Mouse (Mus musculus) testis, adult 2 months (tissue): ENCODE data around the gene Krt14. TPM values are rescaled to one million over a fixed set of nuclear protein-coding genes. Genes with fewer than 3 reads are reported as not detected.

Experiments used
- H3K27ac ChIP-seq: fragments of 200-500 bp; 2 replicates; pipeline ENCODE4 v1.5.1; 2012; ENCODE audit warnings: low read depth, low read length; ENCODE audit not compliant: control insufficient read depth, insufficient read depth
- H3K27me3 ChIP-seq: fragments of 200-500 bp; 2 replicates; pipeline ENCODE4 v1.6.1; 2012; ENCODE audit warnings: mild to moderate bottlenecking, low read length, moderate library complexity; ENCODE audit not compliant: control insufficient read depth, insufficient read depth
- H3K36me3 ChIP-seq: fragments of 200-500 bp; 2 replicates; pipeline ENCODE4 v1.6.1; 2012; ENCODE audit warnings: mild to moderate bottlenecking, low read length; ENCODE audit not compliant: control insufficient read depth, insufficient read depth
- H3K4me1 ChIP-seq: fragments of 200-500 bp; 2 replicates; pipeline ENCODE4 v1.6.1; 2012; ENCODE audit warnings: low read length; ENCODE audit not compliant: control insufficient read depth, insufficient read depth
- H3K4me3 ChIP-seq: fragments of 200-500 bp; 2 replicates; pipeline ENCODE4 v1.5.1; 2012; ENCODE audit warnings: low read depth, mild to moderate bottlenecking, low read length, moderate library complexity, mixed read lengths; ENCODE audit not compliant: control insufficient read depth
- CTCF ChIP-seq: fragments of 200-500 bp; IDR thresholded peaks from 2 replicates; pipeline ENCODE4 v1.5.1; 2012; ENCODE audit warnings: low read depth, mild to moderate bottlenecking, inconsistent platforms, low read length, moderate library complexity; ENCODE audit not compliant: control insufficient read depth, insufficient read depth, insufficient replicate concordance
- POLR2A ChIP-seq: fragments of 200-500 bp; IDR thresholded peaks from 2 replicates; pipeline ENCODE4 v1.6.1; 2012; ENCODE audit warnings: low read depth, mild to moderate bottlenecking, inconsistent platforms, low read length, moderate library complexity; ENCODE audit not compliant: control insufficient read depth
- polyA plus RNA-seq: library from polyadenylated mRNA; depleted of rRNA; stranded (reverse); fragments of >200 nt; gene quantifications from 2 replicates; pipeline ENCODE4 v1.2.3, GENCODE M21; 2012; rRNA removed

The Krt14 gene
- polyA plus RNA-seq, 1 experiment, result not detected

DNA sequence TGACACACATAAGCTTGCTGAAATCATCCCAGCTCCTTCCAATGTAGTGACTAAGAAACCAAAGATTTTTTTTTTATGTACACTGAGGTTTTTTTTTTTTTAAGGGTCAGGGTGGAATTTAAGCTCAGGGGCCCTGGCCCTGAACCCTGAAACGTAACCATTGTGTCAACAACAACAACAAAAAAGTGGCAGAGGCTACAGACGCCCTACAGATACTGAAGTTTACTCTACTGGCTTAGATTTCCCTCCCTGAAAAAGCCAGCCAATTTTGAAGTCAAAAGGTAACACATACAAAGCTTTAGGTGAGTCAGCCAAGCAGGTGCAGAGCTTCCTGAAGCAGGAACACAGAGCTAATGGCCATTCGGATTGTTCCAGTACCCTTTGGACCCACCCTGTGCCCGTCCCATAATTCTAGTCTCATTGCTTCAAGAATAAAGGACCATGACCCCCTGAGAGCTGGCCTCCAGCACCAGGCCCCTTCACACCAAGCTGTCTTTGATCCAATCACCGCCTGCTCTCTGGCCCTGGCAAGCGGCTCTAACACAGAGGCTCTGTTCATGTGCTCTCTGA, 49.4 kb downstream of the Krt14 start:
- Histone ChIP-seq H3K4me1 (no peaks in the 10 kb centered on the region), H3K36me3 (no peaks in the 10 kb centered on the region), H3K27ac (no peak overlapping the region), H3K4me3 (no peak overlapping the region), H3K27me3 (no peaks in the 10 kb centered on the region)
- no peak for TF ChIP-seq POLR2A
- no peak for TF ChIP-seq CTCF

DNA sequence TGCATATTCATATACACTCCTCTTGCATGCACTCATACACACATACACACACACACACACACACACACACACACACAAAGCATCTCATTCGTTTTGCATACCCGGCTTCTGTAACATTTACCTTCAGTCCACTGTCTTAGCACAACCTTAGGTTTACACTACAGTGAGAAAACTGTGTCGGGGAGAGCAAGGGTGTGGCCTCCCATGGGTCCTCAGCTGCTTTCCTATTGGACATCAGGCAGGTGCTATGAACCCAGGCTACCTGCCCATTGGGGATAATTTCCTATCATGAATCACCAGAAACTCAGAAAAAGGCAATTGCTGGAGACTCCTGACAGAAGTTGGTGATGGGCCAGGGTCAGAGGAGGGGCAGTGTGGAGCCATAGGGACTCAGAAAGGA, 50.0 kb downstream of the Krt14 start:
- H3K36me3 ChIP-seq, result no peaks in the 10 kb centered on the region
- H3K4me1 ChIP-seq, result no peaks in the 10 kb centered on the region
- H3K4me3 ChIP-seq, result no peak overlapping the region
- no peak overlapping the region for H3K27ac ChIP-seq
- TF ChIP-seq POLR2A (no peak), CTCF (no peak)
- no peaks in the 10 kb centered on the region for H3K27me3 ChIP-seq

DNA sequence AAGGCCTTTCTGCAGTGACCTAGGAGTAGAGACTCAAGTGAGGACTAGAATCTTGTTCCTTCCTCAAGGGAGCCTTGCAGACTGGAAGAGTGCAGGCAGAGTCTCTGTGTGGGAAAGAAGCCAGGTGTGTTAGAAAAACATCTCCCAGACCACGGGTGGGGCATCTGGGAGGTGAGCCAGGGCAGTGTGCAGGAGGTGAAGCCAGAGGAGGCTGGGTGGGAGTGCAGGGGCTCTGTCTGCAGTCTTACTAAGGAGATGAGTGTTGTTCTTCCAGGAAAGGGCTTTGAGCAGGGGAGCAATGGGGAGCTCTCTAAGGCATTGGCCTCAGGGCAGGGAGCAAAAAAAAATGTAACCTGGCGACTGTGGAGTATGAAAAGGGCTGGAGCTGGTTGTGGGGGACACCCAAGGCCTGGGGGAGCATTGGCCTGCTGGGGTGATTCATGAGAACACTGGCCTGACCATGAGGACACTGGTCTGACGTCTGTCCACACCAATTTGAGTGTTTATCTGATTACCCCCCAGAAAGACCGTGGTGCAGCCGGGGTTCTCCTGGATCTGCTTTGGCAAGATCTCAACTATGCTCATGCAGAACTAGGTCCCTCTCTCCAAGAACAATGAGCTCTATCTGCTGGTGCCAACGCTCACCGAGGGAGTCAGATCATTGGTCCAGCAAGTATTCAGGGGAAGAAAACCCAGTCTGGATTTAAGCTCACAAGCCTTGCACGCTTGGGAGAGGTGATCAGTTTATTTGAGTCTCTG, 51.7 kb downstream of the Krt14 start:
- no peak overlapping the region for H3K27ac ChIP-seq
- no peaks in the 10 kb centered on the region for H3K27me3 ChIP-seq
- TF ChIP-seq CTCF (no peak), POLR2A (no peak)
- no peaks in the 10 kb centered on the region for H3K4me1 ChIP-seq
- H3K36me3 ChIP-seq, result no peaks in the 10 kb centered on the region
- no peak overlapping the region for H3K4me3 ChIP-seq

Other genes with a start within 250 kb of the Krt14 start
- 0.24 TPM in 1 of 2 replicates, not detected in the other for gene Krtap29-1, start 228.5 kb downstream of the Krt14 start, polyA plus RNA-seq
- 0.06 and 0.12 TPM in 2 replicates for gene Krtap16-1, start 221.0 kb downstream of the Krt14 start, polyA plus RNA-seq
- 1.8 and 2.0 TPM in 2 replicates for gene Krtap17-1, start 213.6 kb downstream of the Krt14 start, polyA plus RNA-seq
- not detected in 2 replicates for gene Krt33a, start 191.3 kb downstream of the Krt14 start, polyA plus RNA-seq
- gene Krt33b, start 177.7 kb downstream of the Krt14 start, polyA plus RNA-seq, result not detected in 2 replicates
- gene Krt34, start 166.0 kb downstream of the Krt14 start, polyA plus RNA-seq, result not detected in 2 replicates
- 0.12 and 0.18 TPM in 2 replicates for gene Krt31, start 157.0 kb downstream of the Krt14 start, polyA plus RNA-seq
- 1.2 TPM in 1 of 2 replicates, not detected in the other for gene Krt32, start 119.3 kb downstream of the Krt14 start, polyA plus RNA-seq
- 0.17 TPM in 1 of 2 replicates, not detected in the other for gene Krt35, start 111.3 kb downstream of the Krt14 start, polyA plus RNA-seq
- not detected in 2 replicates for gene Krt36, start 101.9 kb downstream of the Krt14 start, polyA plus RNA-seq
- not detected in 2 replicates for gene Krt13, start 86.0 kb downstream of the Krt14 start, polyA plus RNA-seq
- 0.96 and 2.8 TPM in 2 replicates for gene Krt15, start 71.6 kb downstream of the Krt14 start, polyA plus RNA-seq
- gene Krt19, start 58.9 kb downstream of the Krt14 start, polyA plus RNA-seq, result 0.75 and 10.1 TPM in 2 replicates
- not detected in 2 replicates for gene Krt9, start 14.3 kb downstream of the Krt14 start, polyA plus RNA-seq
- not detected in 2 replicates for gene Krt16, start 41.4 kb upstream of the Krt14 start, polyA plus RNA-seq
- gene Krt17, start 53.5 kb upstream of the Krt14 start, polyA plus RNA-seq, result not detected in 2 replicates
- gene Krt42, start 62.3 kb upstream of the Krt14 start, polyA plus RNA-seq, result not detected in 2 replicates
- 260 and 396 TPM in 2 replicates for gene Eif1, start 112.3 kb upstream of the Krt14 start, polyA plus RNA-seq
- 0.43 TPM in 1 of 2 replicates, not detected in the other for gene Gast, start 126.9 kb upstream of the Krt14 start, polyA plus RNA-seq
- 35.2 and 41.9 TPM in 2 replicates for gene Hap1, start 148.6 kb upstream of the Krt14 start, polyA plus RNA-seq
- gene Jup, start 190.2 kb upstream of the Krt14 start, polyA plus RNA-seq, result 103 TPM in 2 replicates
- 8.5 and 9.0 TPM in 2 replicates for gene P3h4, start 207.3 kb upstream of the Krt14 start, polyA plus RNA-seq
- gene Fkbp10, start 208.1 kb upstream of the Krt14 start, polyA plus RNA-seq, result 6.6 and 7.7 TPM in 2 replicates
- 145 and 152 TPM in 2 replicates for gene Nt5c3b, start 234.3 kb upstream of the Krt14 start, polyA plus RNA-seq
- 422 and 444 TPM in 2 replicates for gene Klhl10, start 234.4 kb upstream of the Krt14 start, polyA plus RNA-seq